Mouse (Mus musculus) MEL (cell line): ENCODE results near the gene Zbtb38. TPM values are rescaled to one million over a fixed set of nuclear protein-coding genes. Genes with fewer than 3 reads are reported as not detected.

Source experiments
- DNase-seq: peaks from one replicate; pipeline ENCODE4 v3.0.0; 2011; ENCODE audit warnings: low read depth, low spot score
- H3K27ac ChIP-seq: 2 replicates; pipeline ENCODE4 v1.5.1; 2012; ENCODE audit warnings: low read depth, mild to moderate bottlenecking, control low read depth, low read length, moderate library complexity; ENCODE audit not compliant: control insufficient read depth
- H3K27me3 ChIP-seq, 2 experiments: fragments of 150-350 bp in 1 of 2; sonication (generic) in 1 of 2; 2 replicates each; pipeline ENCODE4 v1.6.1; 2012; ENCODE audit warnings: low read length in 2 of 2, mild to moderate bottlenecking in 2 of 2, improper control_type of control experiment in 1 of 2, moderate library complexity in 1 of 2; ENCODE audit not compliant: insufficient read depth in 2 of 2, control insufficient read depth in 1 of 2
- H3K36me3 ChIP-seq, 2 experiments: 2 replicates each; pipeline ENCODE4 v1.6.1; 2012 to 2014; ENCODE audit warnings: low read length in 2 of 2, improper control_type of control experiment in 1 of 2, inconsistent platforms in 1 of 2, mild to moderate bottlenecking in 1 of 2; ENCODE audit not compliant: insufficient read depth in 2 of 2, control insufficient read depth in 1 of 2
- H3K4me1 ChIP-seq, 2 experiments: fragments of 150-350 bp in 1 of 2; sonication (generic) in 1 of 2; 2 replicates each; pipeline ENCODE4 v1.6.1; 2012; ENCODE audit warnings: low read length in 2 of 2, improper control_type of control experiment in 1 of 2, mild to moderate bottlenecking in 1 of 2; ENCODE audit not compliant: insufficient read depth in 2 of 2, control insufficient read depth in 1 of 2
- H3K4me3 ChIP-seq, 2 experiments: fragments of 150-350 bp in 1 of 2; sonication (generic) in 1 of 2; 2 replicates each; pipeline ENCODE4 v1.5.1; 2012; ENCODE audit warnings: low read depth in 2 of 2, low read length in 2 of 2, mild to moderate bottlenecking in 2 of 2, moderate library complexity in 2 of 2, control low read depth in 1 of 2, improper control_type of control experiment in 1 of 2; ENCODE audit not compliant: control insufficient read depth in 1 of 2, insufficient read depth in 1 of 2
- H3K79me2 ChIP-seq: 2 replicates; pipeline ENCODE4 v1.6.1; 2012; ENCODE audit warnings: mild to moderate bottlenecking, low read length, moderate library complexity; ENCODE audit not compliant: control insufficient read depth, poor library complexity, insufficient read depth
- H3K9ac ChIP-seq: 2 replicates; pipeline ENCODE4 v1.6.1; 2012; ENCODE audit warnings: low read depth, mild to moderate bottlenecking, control low read depth, low read length, moderate library complexity; ENCODE audit not compliant: control insufficient read depth, poor library complexity, severe bottlenecking
- H3K9me3 ChIP-seq: fragments of 150-350 bp; sonication (generic); replicated peaks from 2 replicates; pipeline ENCODE4 v1.6.1; 2012; ENCODE audit warnings: mild to moderate bottlenecking, low read length, improper control_type of control experiment, moderate library complexity; ENCODE audit not compliant: insufficient read depth
- CHD1 ChIP-seq: IDR thresholded peaks from 2 replicates; pipeline ENCODE4 v1.6.1; 2012; ENCODE audit warnings: low read depth, mild to moderate bottlenecking, inconsistent platforms, low read length, improper control_type of control experiment
- CHD2 ChIP-seq: IDR thresholded peaks from 2 replicates; pipeline ENCODE4 v1.6.1; 2011; ENCODE audit warnings: low read length, improper control_type of control experiment
- CTCF ChIP-seq, 3 experiments: IDR thresholded peaks in 2 of 3; conservative IDR thresholded peaks in 1 of 3; 2 replicates each; pipeline ENCODE4 v1.5.1; 2011 to 2012; ENCODE audit warnings: low read length in 3 of 3, low read depth in 2 of 3, mild to moderate bottlenecking in 2 of 3, improper control_type of control experiment in 1 of 3, inconsistent platforms in 1 of 3, mixed read lengths in 1 of 3, moderate library complexity in 1 of 3; ENCODE audit not compliant: control insufficient read depth in 1 of 3, insufficient read depth in 1 of 3, poor library complexity in 1 of 3, severe bottlenecking in 1 of 3
- E2F4 ChIP-seq: IDR thresholded peaks from 2 replicates; pipeline ENCODE4 v1.6.1; 2011; ENCODE audit warnings: low read depth, low read length, improper control_type of control experiment, borderline replicate concordance
- ELF1 ChIP-seq: IDR thresholded peaks from 2 replicates; pipeline ENCODE4 v1.6.1; 2014; ENCODE audit warnings: low read depth, mild to moderate bottlenecking, inconsistent platforms, low read length, improper control_type of control experiment, moderate library complexity
- EP300 ChIP-seq, 2 experiments: IDR thresholded peaks; 2 replicates each; pipeline ENCODE4 v1.6.1; 2011; ENCODE audit warnings: improper control_type of control experiment in 2 of 2, low read length in 2 of 2, low read depth in 1 of 2, mild to moderate bottlenecking in 1 of 2
- ETS1 ChIP-seq: IDR thresholded peaks from 2 replicates; pipeline ENCODE4 v1.6.1; 2012; ENCODE audit warnings: low read depth, mild to moderate bottlenecking, inconsistent platforms, low read length, improper control_type of control experiment, moderate library complexity
- GATA1 ChIP-seq: IDR thresholded peaks from 2 replicates; pipeline ENCODE4 v1.6.1; 2011; ENCODE audit warnings: low read depth, low read length, improper control_type of control experiment
- HCFC1 ChIP-seq: IDR thresholded peaks from 2 replicates; pipeline ENCODE4 v1.6.1; 2012; ENCODE audit warnings: low read depth, mild to moderate bottlenecking, inconsistent platforms, low read length, improper control_type of control experiment, moderate library complexity
- JUND ChIP-seq: IDR thresholded peaks from 2 replicates; pipeline ENCODE4 v1.6.1; 2011; ENCODE audit warnings: low read depth, mild to moderate bottlenecking, improper control_type of control experiment, low read length
- KAT2A ChIP-seq: conservative IDR thresholded peaks from 2 replicates; pipeline ENCODE4 v1.6.1; 2012; ENCODE audit warnings: low read depth, low read length, improper control_type of control experiment, inconsistent platforms
- MAFK ChIP-seq: IDR thresholded peaks from 2 replicates; pipeline ENCODE4 v1.6.1; 2011; ENCODE audit warnings: low read depth, mild to moderate bottlenecking, low read length, improper control_type of control experiment, borderline replicate concordance
- MAZ ChIP-seq: IDR thresholded peaks from 2 replicates; pipeline ENCODE4 v1.6.1; 2012; ENCODE audit warnings: low read depth, mild to moderate bottlenecking, inconsistent platforms, low read length, improper control_type of control experiment
- MEF2A ChIP-seq: IDR thresholded peaks from 2 replicates; pipeline ENCODE4 v1.6.1; 2014; ENCODE audit warnings: low read depth, mild to moderate bottlenecking, inconsistent platforms, low read length, improper control_type of control experiment; ENCODE audit not compliant: poor library complexity, insufficient replicate concordance, severe bottlenecking; ENCODE audit errors: extremely low read depth
- MXI1 ChIP-seq: IDR thresholded peaks from 2 replicates; pipeline ENCODE4 v1.6.1; 2011; ENCODE audit warnings: mild to moderate bottlenecking, low read depth, low read length, improper control_type of control experiment
- MYB ChIP-seq: IDR thresholded peaks from 2 replicates; pipeline ENCODE4 v1.6.1; 2011; ENCODE audit warnings: mild to moderate bottlenecking, low read depth, low read length, improper control_type of control experiment
- NRF1 ChIP-seq: IDR thresholded peaks from 2 replicates; pipeline ENCODE4 v1.6.1; 2014; ENCODE audit warnings: low read depth, mild to moderate bottlenecking, inconsistent platforms, low read length, improper control_type of control experiment, moderate library complexity; ENCODE audit not compliant: poor library complexity, insufficient read depth, severe bottlenecking
- POLR2A ChIP-seq, 2 experiments: IDR thresholded peaks; 2 replicates each; pipeline ENCODE4 v1.6.1; 2011 to 2012; ENCODE audit warnings: low read length in 2 of 2, mild to moderate bottlenecking in 2 of 2, control low read depth in 1 of 2, improper control_type of control experiment in 1 of 2, low read depth in 1 of 2, moderate library complexity in 1 of 2; ENCODE audit not compliant: control insufficient read depth in 1 of 2, insufficient read depth in 1 of 2, poor library complexity in 1 of 2
- POLR2AphosphoS2 ChIP-seq: IDR thresholded peaks from 2 replicates; pipeline ENCODE4 v1.6.1; 2011; ENCODE audit warnings: low read length, improper control_type of control experiment
- POLR2AphosphoS5 ChIP-seq: IDR thresholded peaks from 2 replicates; pipeline ENCODE4 v1.6.1; 2012; ENCODE audit warnings: low read depth, borderline replicate concordance, mild to moderate bottlenecking, inconsistent platforms, low read length, moderate library complexity, mixed read lengths
- RAD21 ChIP-seq: IDR thresholded peaks from 2 replicates; pipeline ENCODE4 v1.6.1; 2011; ENCODE audit warnings: mild to moderate bottlenecking, low read depth, low read length, improper control_type of control experiment
- RCOR1 ChIP-seq: IDR thresholded peaks from 2 replicates; pipeline ENCODE4 v1.6.1; 2012; ENCODE audit warnings: low read depth, mild to moderate bottlenecking, inconsistent platforms, low read length, improper control_type of control experiment
- SIN3A ChIP-seq: IDR thresholded peaks from 2 replicates; pipeline ENCODE4 v1.6.1; 2012; ENCODE audit warnings: low read length, improper control_type of control experiment, inconsistent platforms
- SMC3 ChIP-seq: IDR thresholded peaks from 2 replicates; pipeline ENCODE4 v1.6.1; 2011; ENCODE audit warnings: low read depth, low read length, improper control_type of control experiment
- TCF12 ChIP-seq: IDR thresholded peaks from 2 replicates; pipeline ENCODE4 v1.6.1; 2014; ENCODE audit warnings: low read depth, mild to moderate bottlenecking, inconsistent platforms, low read length, improper control_type of control experiment, moderate library complexity
- USF1 ChIP-seq: IDR thresholded peaks from 2 replicates; pipeline ENCODE4 v1.6.1; 2014; ENCODE audit warnings: low read depth, mild to moderate bottlenecking, inconsistent platforms, low read length, improper control_type of control experiment, moderate library complexity
- USF2 ChIP-seq, 2 experiments: IDR thresholded peaks; 2 replicates each; pipeline ENCODE4 v1.6.1; 2011 to 2012; ENCODE audit warnings: improper control_type of control experiment in 2 of 2, low read length in 2 of 2, borderline replicate concordance in 1 of 2, inconsistent platforms in 1 of 2, low read depth in 1 of 2, mild to moderate bottlenecking in 1 of 2; ENCODE audit not compliant: insufficient read depth in 1 of 2
- ZKSCAN1 ChIP-seq: IDR thresholded peaks from 2 replicates; pipeline ENCODE4 v1.6.1; 2012; ENCODE audit warnings: low read depth, mild to moderate bottlenecking, inconsistent platforms, low read length, improper control_type of control experiment, moderate library complexity
- ZMIZ1 ChIP-seq: IDR thresholded peaks from 2 replicates; pipeline ENCODE4 v1.6.1; 2012; ENCODE audit warnings: low read depth, mild to moderate bottlenecking, inconsistent platforms, low read length, improper control_type of control experiment, moderate library complexity
- ZNF384 ChIP-seq: IDR thresholded peaks from 2 replicates; pipeline ENCODE4 v1.6.1; 2012; ENCODE audit warnings: low read depth, mild to moderate bottlenecking, inconsistent platforms, low read length, improper control_type of control experiment
- polyA plus RNA-seq, 2 experiments: library from polyadenylated mRNA; stranded (reverse) in 1 of 2; unstranded in 1 of 2; fragments of >175 nt in 1 of 2; fragments of >200 nt in 1 of 2; gene quantifications; 2 replicates each; pipeline versions ENCODE4 v1.2.1 to v1.2.4; 2012; ENCODE audit warnings: low replicate concordance in 2 of 2, low read depth in 1 of 2; ENCODE audit not compliant: insufficient read length in 2 of 2, insufficient read depth in 1 of 2, missing spikeins in 1 of 2
- total RNA-seq: library from RNA; depleted of rRNA; stranded (reverse); fragments of 300-350 nt; gene quantifications from 2 replicates; pipeline ENCODE4 v1.2.3, GENCODE M21; 2012

Gene Zbtb38
- total and polyA plus RNA-seq, 3 experiments = 10.9 to 65.0 (median 12.2) TPM

DNA sequence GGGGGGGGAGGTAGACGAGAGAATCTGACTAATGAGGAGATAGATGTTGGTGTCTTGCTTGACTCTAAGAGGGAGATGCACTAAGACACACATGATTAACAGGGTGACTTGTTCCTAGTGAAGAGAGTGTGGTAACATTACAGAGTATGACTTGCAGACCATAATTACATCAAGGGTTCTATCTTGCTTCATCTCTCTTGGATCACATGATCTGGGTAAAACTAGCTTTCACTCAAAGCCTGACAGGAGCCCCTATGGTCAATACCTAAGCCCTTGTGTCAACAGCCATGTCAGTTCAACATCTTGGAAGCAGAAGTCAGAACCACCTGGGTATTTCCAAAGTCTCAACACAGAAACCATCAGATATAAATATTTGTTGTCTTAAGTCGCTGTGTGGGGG, 39.9 kb upstream of the Zbtb38 start:
- Histone ChIP-seq H3K27me3 (no peaks in the 10 kb centered on the region), H3K4me1 (peaks cover 2 to 24% of the 10 kb centered on the region in 2 experiments), H3K9me3 (no peaks in the 10 kb centered on the region), H3K9ac (no peak overlapping the region), H3K27ac (no peak overlapping the region)
- TF ChIP-seq HCFC1 (no peak), TCF12 (no peak), EP300 (IDR thresholded peaks at IDR 0.05; ENCODE audit: low read depth in 1 of 2, low read length in 2 of 2) (no peak), MYB (no peak)
- TF ChIP-seq, all 39 proteins: peak for 0
- no peaks in the 10 kb centered on the region for H3K79me2 ChIP-seq
- H3K36me3 ChIP-seq = peaks cover 0 to 25% of the 10 kb centered on the region in 2 experiments; a peak in 2 of 4 replicates
- H3K4me3 ChIP-seq = no peak overlapping the region
- DNase-seq = no peak

DNA sequence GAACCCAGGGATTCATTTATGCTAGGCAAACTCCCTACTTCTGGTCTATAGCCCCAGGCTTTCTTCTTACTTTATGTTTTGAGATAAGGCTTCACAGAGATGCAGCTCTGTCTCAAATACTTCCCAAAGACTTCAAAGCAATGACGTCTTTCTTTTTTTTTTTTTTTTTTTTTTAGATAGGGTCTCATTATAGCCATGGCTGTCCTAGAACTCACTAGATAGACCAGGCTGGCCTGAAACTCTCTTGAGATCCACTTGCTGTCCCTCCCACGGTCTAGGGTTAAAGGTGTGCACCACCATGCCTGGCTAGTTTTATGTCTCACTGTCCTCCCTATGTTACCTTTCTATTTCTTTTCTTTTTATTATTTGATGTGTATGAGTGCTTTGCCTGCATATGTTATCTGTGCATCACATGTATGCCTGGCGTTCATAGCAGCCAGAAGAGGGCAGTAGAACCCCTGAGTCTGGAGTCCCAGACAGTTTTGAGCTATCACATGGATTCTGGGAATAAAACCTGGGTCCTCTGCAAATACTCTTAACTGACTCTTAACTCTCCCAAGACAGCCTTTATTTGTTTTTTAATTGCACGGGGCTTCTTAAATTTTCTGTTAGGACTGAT, 37.9 kb upstream of the Zbtb38 start:
- no peak overlapping the region for H3K9ac ChIP-seq
- no peak overlapping the region for H3K27ac ChIP-seq
- no peaks in the 10 kb centered on the region for H3K9me3 ChIP-seq
- H3K4me3 ChIP-seq = no peak overlapping the region
- H3K4me1 ChIP-seq = peaks cover 11 to 39% of the 10 kb centered on the region in 2 experiments
- DNase-seq = peak; percentile 73
- no peaks in the 10 kb centered on the region for H3K27me3 ChIP-seq
- peaks cover 0 to 38% of the 10 kb centered on the region in 2 experiments; a peak in 2 of 4 replicates for H3K36me3 ChIP-seq
- H3K79me2 ChIP-seq = no peaks in the 10 kb centered on the region
- TF ChIP-seq SMC3 (peak; percentile 69), MAZ (no peak), ETS1 (peak; percentile 36; the same call in 1 of the 2 replicates), POLR2AphosphoS5 (no peak), POLR2A (IDR thresholded peaks at IDR 0.05; ENCODE audit: control insufficient read depth in 1 of 2, insufficient read depth in 1 of 2, low read depth in 1 of 2, low read length in 2 of 2, poor library complexity in 1 of 2) (no peak), USF1 (peak; percentile 63; the same call in 1 of the 2 replicates), MYB (no peak), MXI1 (peak; percentile 54), ZMIZ1 (no peak), E2F4 (no peak), MEF2A (no peak), HCFC1 (peak; percentile 19; the same call in 1 of the 2 replicates), GATA1 (peak; percentile 78), RAD21 (peak; percentile 42), CTCF (IDR thresholded peaks at IDR 0.05 in 2 of 3, conservative IDR thresholded peaks at IDR 0.05 in 1 of 3; ENCODE audit: control insufficient read depth in 1 of 3, insufficient read depth in 1 of 3, low read depth in 2 of 3, low read length in 3 of 3, poor library complexity in 1 of 3, severe bottlenecking in 1 of 3) (peak; percentile 66 to 72 (median 71)), ZNF384 (peak; percentile 94), KAT2A (no peak), POLR2AphosphoS2 (no peak), JUND (no peak), RCOR1 (no peak), TCF12 (no peak), CHD1 (no peak), SIN3A (no peak), MAFK (no peak), CHD2 (no peak), ZKSCAN1 (no peak), ELF1 (no peak), USF2 (IDR thresholded peaks at IDR 0.05; ENCODE audit: borderline replicate concordance in 1 of 2, insufficient read depth in 1 of 2, low read depth in 1 of 2, low read length in 2 of 2) (no peak), NRF1 (no peak)
